Mouse (Mus musculus) embryonic fibroblast, embryonic 13.5 days (primary cell): ENCODE results near the gene Ccr8. TPM values are rescaled to one million over a fixed set of nuclear protein-coding genes. Genes with fewer than 3 reads are reported as not detected.
A peak's percentile ranks its signal among the peaks of the same experiment; 100 is the strongest.

ENCODE experiments used
- H3K27ac ChIP-seq: 2 replicates; pipeline ENCODE4 v1.5.1; 2012; ENCODE audit warnings: low read length, control low read depth, inconsistent platforms; ENCODE audit not compliant: insufficient read depth
- H3K4me1 ChIP-seq: 2 replicates; pipeline ENCODE4 v1.6.1; 2011; ENCODE audit warnings: low read length; ENCODE audit not compliant: control insufficient read depth, insufficient read depth
- H3K4me3 ChIP-seq: 2 replicates; pipeline ENCODE4 v1.5.1; 2011; ENCODE audit warnings: mild to moderate bottlenecking, control low read depth, low read length; ENCODE audit not compliant: insufficient read depth
- CTCF ChIP-seq: IDR thresholded peaks from 2 replicates; pipeline ENCODE4 v1.5.1; 2011; ENCODE audit warnings: mild to moderate bottlenecking, control low read depth, low read length, moderate library complexity, borderline replicate concordance; ENCODE audit not compliant: insufficient read depth
- POLR2A ChIP-seq: IDR thresholded peaks from 2 replicates; pipeline ENCODE4 v1.6.1; 2011; ENCODE audit warnings: low read depth, mild to moderate bottlenecking, control low read depth, low read length, moderate library complexity
- polyA plus RNA-seq: library from polyadenylated mRNA; stranded (reverse); fragments of >200 nt; gene quantifications from 2 replicates; pipeline ENCODE4 v1.2.4, GENCODE M21; 2011; ENCODE audit warnings: low read depth; ENCODE audit not compliant: missing spikeins, insufficient read length

The Ccr8 gene
- polyA plus RNA-seq, 1 experiment: not detected

GRCm38 (mm10) chr9:120071251-120071650 is 20.7 kb upstream of the Ccr8 start:
- H3K4me1 ChIP-seq: no peaks in the 10 kb centered on the region
- no peak overlapping the region for H3K4me3 ChIP-seq
- TF ChIP-seq POLR2A (no peak), CTCF (no peak)
- H3K27ac ChIP-seq: no peak overlapping the region

DNA sequence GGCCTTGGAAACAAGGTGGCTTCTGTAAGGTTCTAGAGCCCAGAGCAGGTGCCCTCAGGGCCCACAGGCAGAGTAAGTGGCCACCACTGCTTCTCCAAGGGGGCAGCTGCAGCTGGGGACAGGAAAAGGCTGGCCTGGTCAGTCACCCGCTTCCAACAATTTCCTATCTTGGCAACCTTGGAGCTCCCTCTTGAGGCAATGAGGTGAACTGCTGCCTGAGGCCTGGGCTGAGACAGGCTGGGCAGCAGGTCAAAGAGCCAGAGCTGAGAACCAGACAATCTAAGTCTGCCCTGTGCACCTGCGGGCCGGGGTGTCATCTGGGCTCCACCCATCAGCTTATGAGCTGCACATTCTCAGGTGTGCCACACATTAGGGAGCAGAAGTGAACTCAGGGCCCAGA is 18.7 kb upstream of the Ccr8 start:
- no peak overlapping the region for H3K4me3 ChIP-seq
- TF ChIP-seq CTCF: peak; percentile 85
- TF ChIP-seq POLR2A: no peak
- H3K27ac ChIP-seq: no peak overlapping the region

GRCm38 (mm10) chr9:120074516-120074915 is 17.4 kb upstream of the Ccr8 start:
- H3K27ac ChIP-seq: no peak overlapping the region
- no peak overlapping the region for H3K4me3 ChIP-seq
- no peak for TF ChIP-seq POLR2A
- no peak for TF ChIP-seq CTCF
- H3K4me1 ChIP-seq: no peaks in the 10 kb centered on the region

More for the DNA sequence above, 18.7 kb upstream of the Ccr8 start:
- H3K4me1 ChIP-seq: no peaks in the 10 kb centered on the region

DNA sequence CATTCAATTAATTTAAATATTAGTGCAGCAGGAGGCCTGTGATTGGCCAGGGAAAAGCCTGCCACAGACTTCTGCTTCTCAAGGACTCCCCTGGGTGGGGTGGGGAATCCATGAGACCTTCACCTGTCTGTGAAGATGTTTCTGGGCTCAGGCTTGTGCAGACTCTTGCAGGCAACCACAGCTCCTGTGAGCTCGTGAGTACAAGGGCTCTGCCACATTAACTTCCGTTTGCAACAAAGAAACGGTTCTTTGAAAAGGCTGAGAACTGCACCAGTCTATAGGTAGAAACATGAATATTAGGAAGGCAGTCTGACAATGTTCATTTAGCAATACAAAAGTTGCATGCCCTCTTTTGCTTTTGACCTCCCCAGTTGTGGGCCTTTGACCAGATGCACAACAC is 13.7 kb upstream of the Ccr8 start:
- Histone ChIP-seq H3K4me3 (no peak overlapping the region), H3K27ac (no peak overlapping the region), H3K4me1 (no peaks in the 10 kb centered on the region)
- no peak for TF ChIP-seq POLR2A
- no peak for TF ChIP-seq CTCF

DNA sequence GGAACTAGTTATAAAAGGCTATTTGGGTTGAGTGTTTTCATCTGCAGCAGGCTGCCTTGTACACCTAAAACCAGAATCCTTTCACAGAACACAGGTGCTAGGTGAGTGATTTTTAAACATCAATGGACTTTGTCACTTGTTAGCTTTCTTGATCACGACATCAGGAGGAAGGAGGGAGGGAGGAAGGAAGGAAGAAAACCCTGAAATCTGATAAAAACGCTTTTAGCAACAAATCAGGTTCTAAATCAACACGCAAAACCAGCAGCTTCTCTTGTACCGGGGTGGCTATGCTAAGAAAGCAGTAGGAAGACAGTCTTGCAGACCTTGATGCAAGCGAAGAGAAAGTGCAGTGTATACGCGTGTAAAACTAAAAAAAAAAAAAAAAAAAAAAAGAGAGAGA is 12.0 kb upstream of the Ccr8 start:
- H3K4me1 ChIP-seq: no peaks in the 10 kb centered on the region
- TF ChIP-seq CTCF: no peak
- TF ChIP-seq POLR2A: no peak

DNA sequence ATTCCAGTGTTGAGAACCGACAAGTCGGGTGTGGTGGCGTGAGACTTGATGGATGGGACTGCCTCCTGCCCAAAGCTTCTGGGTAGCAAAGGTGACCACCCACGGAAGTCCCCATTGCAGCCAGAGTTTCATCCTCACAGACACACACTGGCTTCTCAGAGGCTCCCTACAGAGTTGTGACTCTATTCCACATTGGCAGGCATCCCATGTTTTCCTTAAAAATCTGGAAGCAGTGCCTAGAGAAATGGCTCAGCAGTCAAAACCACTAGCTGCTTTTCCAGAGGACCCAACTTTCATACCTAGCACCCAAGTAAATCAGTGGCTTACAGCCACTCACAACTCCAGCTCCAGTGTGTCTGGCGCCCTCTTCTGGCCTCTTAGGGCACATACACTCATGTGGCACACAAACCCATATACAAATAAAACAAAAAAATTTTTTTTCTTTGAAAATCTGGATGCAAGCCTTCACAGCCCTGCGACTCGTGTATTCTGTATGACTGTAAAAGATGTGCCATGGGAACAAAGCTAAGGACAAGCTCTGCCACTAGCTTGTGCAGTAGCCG is 11.3 kb upstream of the Ccr8 start:
- Histone ChIP-seq H3K4me3 (no peak overlapping the region), H3K4me1 (no peaks in the 10 kb centered on the region)

More for the DNA sequence above, 12.0 kb upstream of the Ccr8 start:
- no peak overlapping the region for H3K27ac ChIP-seq
- no peak overlapping the region for H3K4me3 ChIP-seq

GRCm38 (mm10) chr9:120081247-120081646 is 10.7 kb upstream of the Ccr8 start:
- Histone ChIP-seq H3K27ac (no peak overlapping the region), H3K4me1 (no peaks in the 10 kb centered on the region), H3K4me3 (no peak overlapping the region)
- TF ChIP-seq POLR2A (no peak), CTCF (no peak)

More for the DNA sequence above, 11.3 kb upstream of the Ccr8 start:
- H3K27ac ChIP-seq: no peak overlapping the region
- TF ChIP-seq CTCF (no peak), POLR2A (no peak)

DNA sequence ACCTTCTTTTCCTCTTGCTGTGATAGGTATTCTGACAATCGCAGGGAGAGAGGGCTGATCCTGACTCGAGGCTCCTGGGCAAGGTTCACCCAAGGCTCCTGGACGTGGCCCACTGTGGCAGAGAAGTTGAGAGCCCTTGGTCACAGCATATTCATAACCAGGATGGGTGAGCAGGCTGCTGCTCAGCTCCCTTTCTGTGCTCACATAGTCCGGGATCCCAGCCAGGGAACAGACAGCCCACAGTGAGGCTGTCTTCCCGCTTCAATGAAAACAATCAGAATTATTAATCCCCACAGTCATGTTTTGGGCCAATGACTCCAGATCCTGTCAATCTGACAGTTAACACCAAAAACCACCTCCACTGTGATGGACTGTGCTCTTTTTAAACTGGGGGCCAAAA is 9.9 kb upstream of the Ccr8 start:
- Histone ChIP-seq H3K4me3 (no peak overlapping the region), H3K27ac (no peak overlapping the region), H3K4me1 (no peaks in the 10 kb centered on the region)
- TF ChIP-seq CTCF (no peak), POLR2A (no peak)

- H3K27ac ChIP-seq: no peak overlapping the region
- H3K4me1 ChIP-seq: no peaks in the 10 kb centered on the region
- no peak for TF ChIP-seq POLR2A
- no peak for TF ChIP-seq CTCF
- no peak overlapping the region for H3K4me3 ChIP-seq
Observed at GRCm38 (mm10) chr9:120082691-120083090, 9.2 kb upstream of the Ccr8 start.

DNA sequence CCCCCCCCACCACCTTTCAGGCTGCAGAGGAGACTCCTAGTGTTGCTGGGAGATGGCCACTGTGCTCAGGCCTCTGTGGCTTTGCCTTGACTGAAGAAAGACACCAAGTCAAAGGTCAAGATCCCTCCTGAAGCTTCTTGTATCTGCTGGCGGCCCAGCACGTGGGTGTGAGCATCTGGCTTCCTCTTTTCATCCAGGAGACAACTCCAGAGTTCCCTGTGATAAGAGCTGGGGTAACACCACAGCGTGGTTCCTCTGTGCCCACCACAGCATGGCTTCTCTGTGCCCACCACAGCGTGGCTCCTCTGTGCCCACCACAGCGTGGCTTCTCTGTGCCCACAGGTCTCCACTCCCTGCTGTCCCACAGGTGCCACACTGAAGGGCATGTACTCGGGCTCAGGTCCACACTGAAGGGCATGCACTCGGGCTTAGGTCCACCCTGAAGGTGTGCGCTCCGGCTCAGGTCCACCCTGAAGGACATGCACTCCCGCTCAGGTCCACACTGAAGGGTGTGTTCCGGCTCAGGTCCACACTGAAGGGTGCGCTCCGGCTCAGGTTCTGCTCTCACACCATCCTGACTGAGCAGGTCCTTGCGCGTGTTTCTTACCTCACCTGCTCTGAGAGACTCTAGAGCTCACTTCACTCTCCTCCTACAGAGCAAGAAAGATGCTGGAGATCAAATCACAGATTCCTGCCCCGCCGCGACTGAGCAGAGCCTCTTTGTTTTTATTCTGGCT is 8.6 kb upstream of the Ccr8 start:
- no peak overlapping the region for H3K27ac ChIP-seq
- no peak overlapping the region for H3K4me3 ChIP-seq
- no peak for TF ChIP-seq POLR2A
- TF ChIP-seq CTCF: no peak

More for the DNA sequence above, 8.6 kb upstream of the Ccr8 start:
- no peaks in the 10 kb centered on the region for H3K4me1 ChIP-seq
